Mouse (Mus musculus) gastrocnemius, adult 2 months (tissue): ENCODE measurements around the gene Chrm1. TPM values are rescaled to one million over a fixed set of nuclear protein-coding genes. Genes with fewer than 3 reads are reported as not detected.
"Not testable (repeated sequence)": the region's sequence is repeated elsewhere in the genome, so short reads cannot be mapped to it uniquely, and the experiment has no call there.

Source experiments
- DNase-seq: peaks from one replicate; pipeline ENCODE4 v3.0.0; 2022
- H3K27ac ChIP-seq: fragments of 200-600 bp; 2 replicates; pipeline ENCODE4 v1.8.1; 2022; ENCODE audit warnings: mild to moderate bottlenecking
- H3K4me3 ChIP-seq: fragments of 200-600 bp; 2 replicates; pipeline ENCODE4 v1.8.1; 2022; ENCODE audit warnings: mild to moderate bottlenecking, moderate library complexity
- CTCF ChIP-seq: fragments of 200-600 bp; IDR thresholded peaks from 2 replicates; pipeline ENCODE4 v1.8.1; 2022; ENCODE audit warnings: antibody characterized with exemption, mild to moderate bottlenecking, moderate library complexity
- intact Hi-C: fragments of 180-260 bp; cut with DNase I; formaldehyde crosslinking; loops from one replicate; pipeline ENCODE4 v1.15.1; 2025
- total RNA-seq, 2 experiments: library from RNA; stranded (reverse); gene quantifications; 2 replicates each; pipeline ENCODE4 v1.2.3; 2021

Chrm1 gene
- total RNA-seq, 2 experiments from 2014 or later, result not detected

- TF ChIP-seq CTCF, result no peak
- intact Hi-C loops, result loop anchor here (2.0 kb wide), 1 partner anchor 95 kb away; the partner anchor contains the start of gene Ttc9c
- DNase-seq, result peak; percentile 33
- Histone ChIP-seq H3K27ac (peak overlapping the region; percentile 96), H3K4me3 (peak overlapping the region; percentile 79)
Measured at GRCm38 (mm10) chr19:8723574-8724346, 60.2 kb downstream of the Chrm1 start.

GRCm38 (mm10) chr19:8724392-8724791 is 60.8 kb downstream of the Chrm1 start:
- intact Hi-C loops, result no loop called here
- peak overlapping the region; percentile 79 for H3K4me3 ChIP-seq
- DNase-seq, result no peak
- H3K27ac ChIP-seq, result peak overlapping the region; percentile 96; the same call in 1 of the 2 replicates
- no peak for TF ChIP-seq CTCF

- peak overlapping the region; percentile 79 for H3K4me3 ChIP-seq
- no peak for TF ChIP-seq CTCF
- DNase-seq, result no peak
- intact Hi-C loops, result no loop called here
- no peak overlapping the region for H3K27ac ChIP-seq
Measured at GRCm38 (mm10) chr19:8725081-8725613, 61.6 kb downstream of the Chrm1 start.

GRCm38 (mm10) chr19:8726609-8727390 is 63.2 kb downstream of the Chrm1 start:
- no peak for TF ChIP-seq CTCF
- Histone ChIP-seq H3K27ac (no peak overlapping the region), H3K4me3 (no peak overlapping the region)
- intact Hi-C loops, result no loop called here
- no peak for DNase-seq

GRCm38 (mm10) chr19:8727495-8728114 is 64.0 kb downstream of the Chrm1 start:
- Histone ChIP-seq H3K4me3 (no peak overlapping the region), H3K27ac (no peak overlapping the region)
- intact Hi-C loops, result no loop called here
- no peak for TF ChIP-seq CTCF
- no peak for DNase-seq

GRCm38 (mm10) chr19:8728335-8729099 is 64.9 kb downstream of the Chrm1 start:
- H3K4me3 ChIP-seq, DNase-seq, intact Hi-C loops, H3K27ac ChIP-seq: not testable (repeated sequence)

Other genes starting within 250 kb of the Chrm1 start
- gene Slc22a8, start 72.5 kb upstream of the Chrm1 start, total RNA-seq, result not detected
- not detected for gene Slc22a6, start 45.8 kb upstream of the Chrm1 start, total RNA-seq
- 10 to 100 TPM; 33.9 to 35.1 TPM for gene Slc3a2, start 59.6 kb downstream of the Chrm1 start, total RNA-seq
- 10 to 100 TPM; 15.4 to 16.4 TPM for gene Wdr74, start 72.0 kb downstream of the Chrm1 start, total RNA-seq
- gene 1700092M07Rik, start 76.9 kb downstream of the Chrm1 start, total RNA-seq, result not detected
- 10 to 100 TPM; 20.8 to 22.1 TPM for gene Stx5a, start 77.6 kb downstream of the Chrm1 start, total RNA-seq
- gene Nxf1, start 93.3 kb downstream of the Chrm1 start, total RNA-seq, result 10 to 100 TPM; 37.8 to 41.5 TPM
- gene Tmem223, start 107.2 kb downstream of the Chrm1 start, total RNA-seq, result 100 to 1,000 TPM in 1 of 2 experiments, 10 to 100 TPM in 1; 77.2 to 118 TPM
- 10 to 100 TPM in 1 of 2 experiments, 1 to 10 TPM in 1; 7.4 to 10.6 TPM for gene Tmem179b, start 110.7 kb downstream of the Chrm1 start, total RNA-seq
- gene Taf6l, start 122.6 kb downstream of the Chrm1 start, total RNA-seq, result 1 to 10 TPM; 5.2 to 6.7 TPM
- 10 to 100 TPM; 35.6 to 42.6 TPM for gene Polr2g, start 134.8 kb downstream of the Chrm1 start, total RNA-seq
- gene Zbtb3, start 138.8 kb downstream of the Chrm1 start, total RNA-seq, result 1 to 10 TPM in 1 of 2 experiments, under 1 TPM in 1; 0.82 to 1.1 TPM
- 10 to 100 TPM; 11.9 to 12.6 TPM for gene Ttc9c, start 155.5 kb downstream of the Chrm1 start, total RNA-seq
- gene Hnrnpul2, start 156.2 kb downstream of the Chrm1 start, total RNA-seq, result 10 to 100 TPM; 40.1 to 49.4 TPM
- not detected for gene AC129217.1, start 166.0 kb downstream of the Chrm1 start, total RNA-seq
- 10 to 100 TPM; 16.8 to 18.4 TPM for gene Bscl2, start 173.7 kb downstream of the Chrm1 start, total RNA-seq
- not detected for gene Gng3, start 175.4 kb downstream of the Chrm1 start, total RNA-seq
- gene Lrrn4cl, start 187.0 kb downstream of the Chrm1 start, total RNA-seq, result 1 to 10 TPM; 7.3 to 7.8 TPM
- gene Ubxn1, start 207.7 kb downstream of the Chrm1 start, total RNA-seq, result 100 to 1,000 TPM; 199 to 235 TPM
- gene Uqcc3, start 217.1 kb downstream of the Chrm1 start, total RNA-seq, result 10 to 100 TPM; 57.7 to 59.0 TPM
- 1 to 10 TPM in 1 of 2 experiments, under 1 TPM in 1; 0.99 to 6.1 TPM for gene Lbhd1, start 219.9 kb downstream of the Chrm1 start, total RNA-seq
- gene Gm49403, start 220.1 kb downstream of the Chrm1 start, total RNA-seq, result not detected
- 10 to 100 TPM; 11.8 to 13.5 TPM for gene 1810009A15Rik, start 225.1 kb downstream of the Chrm1 start, total RNA-seq
- gene Gm49416, start 225.1 kb downstream of the Chrm1 start, total RNA-seq, result 1 to 10 TPM in 1 of 2 experiments, under 1 TPM in 1; 0.61 to 5.3 TPM
- gene Ints5, start 229.2 kb downstream of the Chrm1 start, total RNA-seq, result 10 to 100 TPM; 10.6 to 12.5 TPM
- 10 to 100 TPM; 21.6 to 26.4 TPM for gene Ganab, start 234.3 kb downstream of the Chrm1 start, total RNA-seq